Mouse (Mus musculus): ENCODE measurements around the gene Parp8. TPM values are rescaled to one million over a fixed set of nuclear protein-coding genes. Genes with fewer than 3 reads are reported as not detected.

Gene Parp8
- total and polyA plus RNA-seq, 3 experiments: 0.38 TPM; not detected in 2

DNA sequence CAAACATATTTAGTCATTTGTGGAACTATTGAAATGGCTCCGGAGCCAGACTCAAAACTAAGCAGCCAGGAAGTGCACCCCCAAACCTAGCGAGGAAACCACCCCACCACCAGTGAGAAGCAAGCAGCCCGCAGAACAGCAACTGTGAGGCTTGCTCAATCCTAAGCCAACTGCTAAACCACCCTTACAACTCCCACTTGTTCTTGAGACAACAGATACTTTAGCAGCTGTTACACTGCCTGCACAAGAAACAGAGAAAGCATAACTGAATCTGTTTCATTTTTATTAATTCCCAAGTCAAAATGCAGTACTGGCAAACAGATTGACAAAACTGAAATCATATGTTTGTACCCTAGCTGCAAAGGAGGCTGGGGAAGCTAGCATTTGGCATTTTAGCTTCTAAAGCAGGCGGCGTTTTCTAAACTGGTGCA, 23.2 kb upstream of the Parp8 start:
- no peak for ATAC-seq (ENCODE audit: extremely low read depth, insufficient number of reproducible peaks, low FRiP score, poor library complexity, severe bottlenecking)
- DNase-seq (ENCODE audit: low spot score): no peak

DNA sequence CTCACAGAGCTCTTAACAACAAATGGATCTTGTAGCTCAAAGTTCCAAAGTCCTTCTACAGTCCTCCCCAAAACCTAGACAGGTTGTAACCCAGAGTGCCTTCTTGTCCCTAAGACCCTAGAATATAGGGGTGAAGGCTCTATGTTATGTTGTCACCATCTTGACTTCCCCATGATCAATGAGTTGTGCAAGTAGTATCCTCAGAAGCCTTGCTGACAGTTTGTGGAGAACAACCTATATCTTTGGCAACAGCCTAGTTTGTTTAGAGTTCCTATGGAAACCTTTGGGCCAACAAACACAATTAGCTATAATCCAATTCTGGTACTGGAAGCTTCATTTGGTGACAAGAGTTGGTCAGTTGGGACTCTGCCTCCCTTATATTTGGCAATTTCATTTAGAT, 18.2 kb upstream of the Parp8 start:
- Histone ChIP-seq H3K4me3 (ENCODE audit: low read depth, low read length) (no peak overlapping the region), H3K9me3 (replicated peaks) (no peaks in the 10 kb centered on the region), H3K27me3 (ENCODE audit: insufficient read depth, low read length) (no peaks in the 10 kb centered on the region), H3K4me1 (ENCODE audit: insufficient read depth, low read depth, low read length) (no peaks in the 10 kb centered on the region), H3K36me3 (replicated peaks) (no peaks in the 10 kb centered on the region)
- DNase-seq (ENCODE audit: low spot score) (no peak), ATAC-seq (ENCODE audit: extremely low read depth, insufficient number of reproducible peaks, low FRiP score, poor library complexity, severe bottlenecking) (no peak)
- TF ChIP-seq GATA1 (IDR thresholded peaks at IDR 0.05; ENCODE audit: borderline replicate concordance, low read length) (no peak), GATA2 (IDR thresholded peaks at IDR 0.05; ENCODE audit: borderline replicate concordance, low read depth, low read length) (no peak), CTCF (IDR thresholded peaks at IDR 0.05; ENCODE audit: low read depth, low read length) (no peak), TAL1 (conservative IDR thresholded peaks at IDR 0.05; ENCODE audit: low read depth, low read length) (no peak), POLR2AphosphoS5 (IDR thresholded peaks at IDR 0.05; ENCODE audit: insufficient replicate concordance, low read depth, low read length) (no peak)

More for the DNA sequence above, 23.2 kb upstream of the Parp8 start:
- TF ChIP-seq CTCF (IDR thresholded peaks at IDR 0.05; ENCODE audit: low read depth, low read length) (no peak), GATA1 (IDR thresholded peaks at IDR 0.05; ENCODE audit: borderline replicate concordance, low read length) (no peak), POLR2AphosphoS5 (IDR thresholded peaks at IDR 0.05; ENCODE audit: insufficient replicate concordance, low read depth, low read length) (no peak), TAL1 (conservative IDR thresholded peaks at IDR 0.05; ENCODE audit: low read depth, low read length) (no peak), GATA2 (IDR thresholded peaks at IDR 0.05; ENCODE audit: borderline replicate concordance, low read depth, low read length) (no peak)
- H3K27me3 ChIP-seq (ENCODE audit: insufficient read depth, low read length): no peaks in the 10 kb centered on the region
- H3K4me3 ChIP-seq (ENCODE audit: low read depth, low read length): no peak overlapping the region
- no peaks in the 10 kb centered on the region for H3K4me1 ChIP-seq (ENCODE audit: insufficient read depth, low read depth, low read length)
- H3K9me3 ChIP-seq (replicated peaks): peaks cover 7% of the 10 kb centered on the region; the same call in 1 of the 2 replicates
- no peaks in the 10 kb centered on the region for H3K36me3 ChIP-seq (replicated peaks)

DNA sequence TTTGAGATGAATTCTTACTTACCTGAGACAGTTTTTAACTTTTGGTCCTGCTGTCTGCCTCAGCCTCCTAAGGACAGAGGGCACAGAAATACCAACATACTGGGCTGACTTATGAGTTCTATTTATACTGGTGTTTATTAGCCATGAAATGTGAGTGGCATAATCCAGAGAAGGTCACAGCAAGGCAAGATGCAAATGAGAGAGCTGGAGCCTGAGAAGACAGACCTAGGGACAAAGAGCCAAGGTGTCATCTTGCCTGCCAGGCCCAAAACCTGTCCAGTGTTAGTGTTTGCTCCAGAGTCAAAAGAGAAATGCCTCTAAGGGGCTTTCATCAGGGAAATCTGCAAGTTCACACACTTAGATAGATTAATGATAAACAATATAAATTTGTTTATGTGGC, 15.7 kb upstream of the Parp8 start:
- no peaks in the 10 kb centered on the region for H3K27me3 ChIP-seq (ENCODE audit: insufficient read depth, low read length)
- no peaks in the 10 kb centered on the region for H3K36me3 ChIP-seq (replicated peaks)
- no peaks in the 10 kb centered on the region for H3K4me1 ChIP-seq (ENCODE audit: insufficient read depth, low read depth, low read length)
- TF ChIP-seq GATA1 (IDR thresholded peaks at IDR 0.05; ENCODE audit: borderline replicate concordance, low read length) (no peak), CTCF (IDR thresholded peaks at IDR 0.05; ENCODE audit: low read depth, low read length) (no peak), GATA2 (IDR thresholded peaks at IDR 0.05; ENCODE audit: borderline replicate concordance, low read depth, low read length) (no peak), POLR2AphosphoS5 (IDR thresholded peaks at IDR 0.05; ENCODE audit: insufficient replicate concordance, low read depth, low read length) (no peak), TAL1 (conservative IDR thresholded peaks at IDR 0.05; ENCODE audit: low read depth, low read length) (no peak)
- peaks cover 3% of the 10 kb centered on the region; the same call in 1 of the 2 replicates for H3K9me3 ChIP-seq (replicated peaks)
- no peak for DNase-seq (ENCODE audit: low spot score)
- no peak for ATAC-seq (ENCODE audit: extremely low read depth, insufficient number of reproducible peaks, low FRiP score, poor library complexity, severe bottlenecking)
- no peak overlapping the region for H3K4me3 ChIP-seq (ENCODE audit: low read depth, low read length)

DNA sequence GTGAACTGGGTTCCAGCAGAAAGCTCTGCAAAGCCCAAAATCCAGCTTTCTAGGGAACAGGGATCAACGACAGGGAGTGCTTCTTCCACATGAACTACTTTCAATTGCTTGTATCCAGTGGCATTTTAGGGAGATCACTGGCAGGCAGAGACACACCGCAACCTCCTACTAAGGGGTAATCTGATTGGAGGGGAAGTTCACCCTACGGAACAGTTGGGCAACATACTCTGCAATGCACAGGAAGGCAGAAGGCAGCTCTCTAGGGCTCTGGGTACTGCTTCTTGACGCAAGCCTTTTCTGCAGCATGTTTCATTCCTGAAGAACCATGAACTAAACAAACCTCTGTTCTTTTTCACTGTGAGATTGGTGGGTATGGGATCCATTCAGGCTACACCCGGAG, 10.9 kb upstream of the Parp8 start:
- ATAC-seq (ENCODE audit: extremely low read depth, insufficient number of reproducible peaks, low FRiP score, poor library complexity, severe bottlenecking): no peak

DNA sequence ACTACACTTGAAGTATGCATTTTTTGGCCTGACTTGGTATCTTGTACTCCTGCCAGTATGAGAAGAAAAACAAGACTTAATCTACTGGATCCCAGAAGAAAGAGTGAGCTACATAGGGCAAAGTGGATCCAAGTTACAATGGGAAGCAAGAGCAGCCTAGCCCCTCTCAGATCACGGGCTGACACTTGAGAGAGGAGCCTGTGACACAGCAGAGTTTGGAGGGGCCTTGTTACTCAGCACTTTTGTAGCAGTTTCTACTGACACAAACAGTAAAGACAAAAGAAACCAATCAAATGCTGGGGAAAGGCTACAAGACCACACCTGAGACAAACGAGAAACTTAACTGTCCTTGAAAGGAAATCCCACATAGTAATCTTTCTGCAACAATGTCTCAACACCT, 9.8 kb upstream of the Parp8 start:
- Histone ChIP-seq H3K9me3 (replicated peaks) (peaks cover 19% of the 10 kb centered on the region), H3K27me3 (ENCODE audit: insufficient read depth, low read length) (no peaks in the 10 kb centered on the region), H3K4me1 (ENCODE audit: insufficient read depth, low read depth, low read length) (no peaks in the 10 kb centered on the region), H3K36me3 (replicated peaks) (no peaks in the 10 kb centered on the region), H3K4me3 (ENCODE audit: low read depth, low read length) (no peak overlapping the region)
- ATAC-seq (ENCODE audit: extremely low read depth, insufficient number of reproducible peaks, low FRiP score, poor library complexity, severe bottlenecking) (no peak), DNase-seq (ENCODE audit: low spot score) (no peak)
- TF ChIP-seq POLR2AphosphoS5 (IDR thresholded peaks at IDR 0.05; ENCODE audit: insufficient replicate concordance, low read depth, low read length) (no peak), GATA2 (IDR thresholded peaks at IDR 0.05; ENCODE audit: borderline replicate concordance, low read depth, low read length) (no peak), CTCF (IDR thresholded peaks at IDR 0.05; ENCODE audit: low read depth, low read length) (no peak), GATA1 (IDR thresholded peaks at IDR 0.05; ENCODE audit: borderline replicate concordance, low read length) (no peak), TAL1 (conservative IDR thresholded peaks at IDR 0.05; ENCODE audit: low read depth, low read length) (no peak)

More for the DNA sequence above, 10.9 kb upstream of the Parp8 start:
- no peaks in the 10 kb centered on the region for H3K36me3 ChIP-seq (replicated peaks)
- no peak overlapping the region for H3K4me3 ChIP-seq (ENCODE audit: low read depth, low read length)
- no peaks in the 10 kb centered on the region for H3K4me1 ChIP-seq (ENCODE audit: insufficient read depth, low read depth, low read length)
- no peaks in the 10 kb centered on the region for H3K27me3 ChIP-seq (ENCODE audit: insufficient read depth, low read length)
- no peak for TF ChIP-seq TAL1 (conservative IDR thresholded peaks at IDR 0.05; ENCODE audit: low read depth, low read length)
- TF ChIP-seq GATA1 (IDR thresholded peaks at IDR 0.05; ENCODE audit: borderline replicate concordance, low read length): no peak
- TF ChIP-seq GATA2 (IDR thresholded peaks at IDR 0.05; ENCODE audit: borderline replicate concordance, low read depth, low read length): no peak
- no peak for TF ChIP-seq CTCF (IDR thresholded peaks at IDR 0.05; ENCODE audit: low read depth, low read length)
- no peak for TF ChIP-seq POLR2AphosphoS5 (IDR thresholded peaks at IDR 0.05; ENCODE audit: insufficient replicate concordance, low read depth, low read length)
- no peak for DNase-seq (ENCODE audit: low spot score)
- peaks cover 13% of the 10 kb centered on the region for H3K9me3 ChIP-seq (replicated peaks)

DNA sequence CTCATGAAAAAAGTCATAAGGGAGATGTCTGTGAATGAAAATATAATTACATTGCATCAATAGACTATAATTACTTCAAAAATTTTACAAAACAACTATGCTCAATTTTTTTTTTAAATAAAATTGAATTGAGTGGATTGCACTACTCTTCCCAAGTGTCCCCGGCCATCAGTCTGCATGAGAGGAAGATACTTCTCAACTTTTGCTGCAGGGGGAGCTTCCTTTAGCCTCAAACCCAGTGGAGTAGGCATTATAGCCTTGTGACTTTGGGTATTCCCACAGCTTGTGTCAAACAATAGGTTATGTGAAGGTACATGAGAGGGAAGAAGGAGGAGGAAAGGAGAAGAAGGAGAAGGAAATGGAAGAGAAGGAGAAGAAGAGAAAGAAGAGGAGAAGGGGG, 9.3 kb upstream of the Parp8 start:
- TF ChIP-seq POLR2AphosphoS5 (IDR thresholded peaks at IDR 0.05; ENCODE audit: insufficient replicate concordance, low read depth, low read length) (no peak), GATA1 (IDR thresholded peaks at IDR 0.05; ENCODE audit: borderline replicate concordance, low read length) (no peak), TAL1 (conservative IDR thresholded peaks at IDR 0.05; ENCODE audit: low read depth, low read length) (no peak), GATA2 (IDR thresholded peaks at IDR 0.05; ENCODE audit: borderline replicate concordance, low read depth, low read length) (no peak), CTCF (IDR thresholded peaks at IDR 0.05; ENCODE audit: low read depth, low read length) (no peak)
- H3K4me1 ChIP-seq (ENCODE audit: insufficient read depth, low read depth, low read length): no peaks in the 10 kb centered on the region
- ATAC-seq (ENCODE audit: extremely low read depth, insufficient number of reproducible peaks, low FRiP score, poor library complexity, severe bottlenecking): no peak
- peaks cover 21% of the 10 kb centered on the region for H3K9me3 ChIP-seq (replicated peaks)
- DNase-seq (ENCODE audit: low spot score): no peak
- H3K36me3 ChIP-seq (replicated peaks): no peaks in the 10 kb centered on the region
- H3K27me3 ChIP-seq (ENCODE audit: insufficient read depth, low read length): no peaks in the 10 kb centered on the region
- H3K4me3 ChIP-seq (ENCODE audit: low read depth, low read length): no peak overlapping the region
